Mouse (Mus musculus) bone marrow, adult 2 months (tissue): ENCODE data around the gene Gsg1.

Experiments used
- CTCF ChIP-seq: fragments of 200-500 bp; IDR thresholded peaks from 2 replicates; pipeline ENCODE4 v1.5.1; 2011; ENCODE audit warnings: low read length, control low read depth; ENCODE audit not compliant: control insufficient read depth, insufficient read depth
- POLR2A ChIP-seq: fragments of 200-500 bp; IDR thresholded peaks from 2 replicates; pipeline ENCODE4 v1.6.1; 2011; ENCODE audit warnings: low read depth, mild to moderate bottlenecking, control low read depth, low read length, borderline replicate concordance; ENCODE audit not compliant: control insufficient read depth

- no peak for TF ChIP-seq POLR2A
- TF ChIP-seq CTCF: no peak
These were observed 42.1 kb upstream of the Gsg1 start for GRCm38 (mm10) chr6:135296267-135296666.
